Mouse (Mus musculus) kidney, embryonic 15.5 days (tissue): Measurements from ENCODE around the gene Dock4. TPM values are rescaled to one million over a fixed set of nuclear protein-coding genes. Genes with fewer than 3 reads are reported as not detected.

Source experiments
- ATAC-seq: fragments of 200-750 bp; cut with Nextera tagmentation; replicated peaks from 2 replicates; pipeline ENCODE4 v1.8.0; 2017; ENCODE audit warnings: moderate TSS enrichment; ENCODE audit not compliant: low FRiP score
- H3K27ac ChIP-seq: fragments of 300-500 bp; sonication (generic); 2 replicates; pipeline ENCODE4 v1.5.1; 2015; ENCODE audit warnings: mild to moderate bottlenecking, inconsistent platforms
- H3K27me3 ChIP-seq: fragments of 300-500 bp; sonication (generic); 2 replicates; pipeline ENCODE4 v1.6.1; 2015; ENCODE audit warnings: inconsistent platforms
- H3K36me3 ChIP-seq: fragments of 300-500 bp; sonication (generic); 2 replicates; pipeline ENCODE4 v1.6.1; 2015; ENCODE audit warnings: inconsistent platforms
- H3K4me1 ChIP-seq: fragments of 300-500 bp; sonication (generic); 2 replicates; pipeline ENCODE4 v1.6.1; 2015; ENCODE audit warnings: inconsistent platforms
- H3K4me2 ChIP-seq: fragments of 300-500 bp; sonication (generic); 2 replicates; pipeline ENCODE4 v1.6.1; 2015; ENCODE audit warnings: moderate library complexity, mild to moderate bottlenecking, inconsistent platforms
- H3K4me3 ChIP-seq: fragments of 300-500 bp; sonication (generic); replicated peaks from 2 replicates; pipeline ENCODE4 v1.5.1; 2015; ENCODE audit warnings: mild to moderate bottlenecking, inconsistent platforms
- H3K9ac ChIP-seq: fragments of 300-500 bp; sonication (generic); 2 replicates; pipeline ENCODE4 v1.6.1; 2015; ENCODE audit warnings: mild to moderate bottlenecking, inconsistent platforms
- H3K9me3 ChIP-seq: fragments of 300-500 bp; sonication (generic); replicated peaks from 2 replicates; pipeline ENCODE4 v1.6.1; 2016; ENCODE audit warnings: inconsistent platforms
- WGBS: fragments of 180-500 bp; shearing (Covaris S2); methylation state at CpG from one replicate; pipeline ENCODE4 v1.1.7; 2015; ENCODE audit warnings: mixed read lengths; 5-methylcytosine and 5-hydroxymethylcytosine counted together
- polyA plus RNA-seq: library from polyadenylated mRNA; unstranded; fragments of >200 nt; fragmentation: Nextera tagmentation; extraction: Ambion mirVana; gene quantifications from 2 replicates; pipeline ENCODE4 v1.2.1, GENCODE M21; 2015

Gene Dock4
- polyA plus RNA-seq, 1 experiment from 2014 or later = 17.0 TPM

- WGBS = 58% methylated on average over 3 of the region's 3 CpGs
Observed at GRCm38 (mm10) chr12:40558600-40558999, 112.8 kb downstream of the Dock4 start.

GRCm38 (mm10) chr12:40559103-40559502 is 113.4 kb downstream of the Dock4 start:
- ATAC-seq = 0 out of 2 replicates have a peak, but pooled peaks have one; percentile 29
- Histone ChIP-seq H3K27me3 (no peaks in the 10 kb centered on the region), H3K9ac (no peak overlapping the region), H3K4me2 (no peak overlapping the region), H3K27ac (peak overlapping the region; percentile 22; the same call in 1 of the 2 replicates), H3K36me3 (no peaks in the 10 kb centered on the region), H3K4me1 (no peaks in the 10 kb centered on the region), H3K4me3 (no peak overlapping the region), H3K9me3 (no peaks in the 10 kb centered on the region)
- 71% methylated on average over 11 of the region's 11 CpGs for WGBS

More at GRCm38 (mm10) chr12:40558600-40558999, 112.8 kb downstream of the Dock4 start:
- Histone ChIP-seq H3K4me3 (no peak overlapping the region), H3K27me3 (no peaks in the 10 kb centered on the region), H3K9me3 (no peaks in the 10 kb centered on the region), H3K36me3 (no peaks in the 10 kb centered on the region), H3K4me1 (no peaks in the 10 kb centered on the region), H3K9ac (no peak overlapping the region), H3K27ac (peak overlapping the region; percentile 22; the same call in 1 of the 2 replicates), H3K4me2 (no peak overlapping the region)
- ATAC-seq = no peak; the same call in 1 of the 2 replicates

- ATAC-seq = no peak
- Histone ChIP-seq H3K27me3 (no peaks in the 10 kb centered on the region), H3K9ac (no peak overlapping the region), H3K36me3 (no peaks in the 10 kb centered on the region), H3K4me2 (no peak overlapping the region), H3K4me3 (no peak overlapping the region), H3K4me1 (peaks cover 5% of the 10 kb centered on the region), H3K27ac (no peak overlapping the region), H3K9me3 (no peaks in the 10 kb centered on the region)
- 61% methylated on average over 1 of the region's 1 CpGs for WGBS
Observed at GRCm38 (mm10) chr12:40563703-40564102, 118.0 kb downstream of the Dock4 start.

- 36% methylated on average over 2 of the region's 2 CpGs for WGBS
- no peak overlapping the region for H3K4me3 ChIP-seq
- no peak overlapping the region for H3K27ac ChIP-seq
- H3K27me3 ChIP-seq = no peaks in the 10 kb centered on the region
- no peaks in the 10 kb centered on the region for H3K9me3 ChIP-seq
- no peak overlapping the region for H3K9ac ChIP-seq
- no peaks in the 10 kb centered on the region for H3K36me3 ChIP-seq
- H3K4me1 ChIP-seq = peaks cover 9% of the 10 kb centered on the region
- H3K4me2 ChIP-seq = no peak overlapping the region
- ATAC-seq = peak; percentile 49
Observed at GRCm38 (mm10) chr12:40564261-40564660, 118.5 kb downstream of the Dock4 start.

- no peak overlapping the region for H3K9ac ChIP-seq
- no peak overlapping the region for H3K4me2 ChIP-seq
- WGBS = 87% methylated on average over 4 of the region's 4 CpGs
- no peak for ATAC-seq
- no peak overlapping the region for H3K4me3 ChIP-seq
- H3K27ac ChIP-seq = no peak overlapping the region
- H3K9me3 ChIP-seq = no peaks in the 10 kb centered on the region
- no peaks in the 10 kb centered on the region for H3K27me3 ChIP-seq
- H3K4me1 ChIP-seq = peaks cover 9% of the 10 kb centered on the region
- no peaks in the 10 kb centered on the region for H3K36me3 ChIP-seq
Observed at GRCm38 (mm10) chr12:40568365-40568885, 122.7 kb downstream of the Dock4 start.

- no peak for ATAC-seq
- Histone ChIP-seq H3K27ac (no peak overlapping the region), H3K27me3 (no peaks in the 10 kb centered on the region), H3K4me3 (no peak overlapping the region), H3K9ac (no peak overlapping the region), H3K4me1 (peaks cover 9% of the 10 kb centered on the region), H3K9me3 (no peaks in the 10 kb centered on the region), H3K36me3 (no peaks in the 10 kb centered on the region), H3K4me2 (no peak overlapping the region)
- WGBS = 61% methylated on average over 9 of the region's 9 CpGs
Observed at GRCm38 (mm10) chr12:40568971-40569968, 123.5 kb downstream of the Dock4 start.

GRCm38 (mm10) chr12:40570250-40570649 is 124.5 kb downstream of the Dock4 start:
- 19% methylated on average over 1 of the region's 1 CpGs for WGBS

GRCm38 (mm10) chr12:40574051-40574450 is 128.3 kb downstream of the Dock4 start:
- H3K4me2 ChIP-seq = no peak overlapping the region
- H3K4me1 ChIP-seq = no peaks in the 10 kb centered on the region; the same call in 1 of the 2 replicates
- H3K4me3 ChIP-seq = no peak overlapping the region
- 72% methylated on average over 3 of the region's 3 CpGs for WGBS
- no peaks in the 10 kb centered on the region for H3K9me3 ChIP-seq
- no peak overlapping the region for H3K27ac ChIP-seq
- ATAC-seq = no peak
- H3K36me3 ChIP-seq = no peaks in the 10 kb centered on the region
- H3K9ac ChIP-seq = no peak overlapping the region
- H3K27me3 ChIP-seq = no peaks in the 10 kb centered on the region

More at GRCm38 (mm10) chr12:40570250-40570649, 124.5 kb downstream of the Dock4 start:
- Histone ChIP-seq H3K9me3 (no peaks in the 10 kb centered on the region), H3K27ac (no peak overlapping the region), H3K4me2 (no peak overlapping the region), H3K27me3 (no peaks in the 10 kb centered on the region), H3K4me3 (no peak overlapping the region), H3K4me1 (peaks cover 9% of the 10 kb centered on the region), H3K36me3 (no peaks in the 10 kb centered on the region), H3K9ac (no peak overlapping the region)
- ATAC-seq = 0 out of 2 replicates have a peak, but pooled peaks have one; percentile 40

- H3K9me3 ChIP-seq = no peaks in the 10 kb centered on the region
- H3K27ac ChIP-seq = no peak overlapping the region
- WGBS = 85% methylated on average over 2 of the region's 2 CpGs
- no peaks in the 10 kb centered on the region for H3K36me3 ChIP-seq
- H3K4me2 ChIP-seq = no peak overlapping the region
- no peak overlapping the region for H3K4me3 ChIP-seq
- no peak overlapping the region for H3K9ac ChIP-seq
- peaks cover 14% of the 10 kb centered on the region for H3K4me1 ChIP-seq
- no peaks in the 10 kb centered on the region for H3K27me3 ChIP-seq
- no peak for ATAC-seq
Observed at GRCm38 (mm10) chr12:40576749-40577148, 131.0 kb downstream of the Dock4 start.

- Histone ChIP-seq H3K36me3 (no peaks in the 10 kb centered on the region), H3K4me1 (peaks cover 14% of the 10 kb centered on the region), H3K27me3 (no peaks in the 10 kb centered on the region), H3K9ac (no peak overlapping the region), H3K4me3 (no peak overlapping the region), H3K27ac (0 out of 2 replicates have a peak overlapping the region, but pooled peaks have one; percentile 23), H3K9me3 (no peaks in the 10 kb centered on the region), H3K4me2 (no peak overlapping the region)
- 8% methylated on average over 2 of the region's 2 CpGs for WGBS
- ATAC-seq = peak; percentile 76; the same call in 1 of the 2 replicates
Observed at GRCm38 (mm10) chr12:40580351-40580750, 134.6 kb downstream of the Dock4 start.

GRCm38 (mm10) chr12:40581037-40581436 is 135.3 kb downstream of the Dock4 start:
- ATAC-seq = no peak
- Histone ChIP-seq H3K9me3 (no peaks in the 10 kb centered on the region), H3K27ac (no peak overlapping the region), H3K9ac (no peak overlapping the region), H3K4me1 (peaks cover 14% of the 10 kb centered on the region), H3K36me3 (no peaks in the 10 kb centered on the region), H3K4me2 (no peak overlapping the region), H3K4me3 (no peak overlapping the region), H3K27me3 (no peaks in the 10 kb centered on the region)
- WGBS = 55% methylated on average over 3 of the region's 3 CpGs

GRCm38 (mm10) chr12:40582059-40582458 is 136.3 kb downstream of the Dock4 start:
- H3K27ac ChIP-seq = no peak overlapping the region
- H3K9me3 ChIP-seq = no peaks in the 10 kb centered on the region
- no peaks in the 10 kb centered on the region for H3K27me3 ChIP-seq
- no peaks in the 10 kb centered on the region for H3K36me3 ChIP-seq
- no peak for ATAC-seq
- H3K4me3 ChIP-seq = no peak overlapping the region
- 83% methylated on average over 5 of the region's 5 CpGs for WGBS
- H3K4me1 ChIP-seq = peaks cover 14% of the 10 kb centered on the region
- H3K9ac ChIP-seq = no peak overlapping the region
- H3K4me2 ChIP-seq = no peak overlapping the region
